Mouse (Mus musculus) liver, embryonic 11.5 days (tissue): Measurements from ENCODE around the gene Jmjd8. TPM values are rescaled to one million over a fixed set of nuclear protein-coding genes. Genes with fewer than 3 reads are reported as not detected.
A peak's percentile ranks its signal among the peaks of the same experiment; 100 is the strongest.

Experiments
- ATAC-seq: fragments of 200-750 bp; cut with Nextera tagmentation; replicated peaks from 2 replicates; pipeline ENCODE4 v1.8.0; 2017; ENCODE audit warnings: moderate number of reproducible peaks, mild to moderate bottlenecking, moderate TSS enrichment, moderate library complexity; ENCODE audit not compliant: low FRiP score
- DNase-seq: peaks from one replicate; pipeline ENCODE4 v3.0.0-alpha.2; 2017; ENCODE audit warnings: low spot score
- H3K27ac ChIP-seq: fragments of 300-500 bp; sonication (generic); 2 replicates; pipeline ENCODE4 v1.5.1; 2014; ENCODE audit warnings: mild to moderate bottlenecking, low read depth, low read length, control low read depth
- H3K27me3 ChIP-seq: fragments of 300-500 bp; sonication (generic); replicated peaks from 2 replicates; pipeline ENCODE4 v1.6.1; 2014; ENCODE audit warnings: low read length, mixed read lengths; ENCODE audit not compliant: control insufficient read depth, insufficient read depth
- H3K36me3 ChIP-seq: fragments of 300-500 bp; sonication (generic); 2 replicates; pipeline ENCODE4 v1.6.1; 2014; ENCODE audit warnings: mild to moderate bottlenecking, low read length, moderate library complexity, mixed read lengths; ENCODE audit not compliant: control insufficient read depth, insufficient read depth
- H3K4me1 ChIP-seq: fragments of 300-500 bp; sonication (generic); replicated peaks from 2 replicates; pipeline ENCODE4 v1.6.1; 2014; ENCODE audit warnings: low read length, mixed read lengths; ENCODE audit not compliant: control insufficient read depth, insufficient read depth
- H3K4me2 ChIP-seq: fragments of 300-500 bp; sonication (generic); 2 replicates; pipeline ENCODE4 v1.6.1; 2014; ENCODE audit warnings: mild to moderate bottlenecking, control low read depth, moderate library complexity
- H3K4me3 ChIP-seq: fragments of 300-500 bp; sonication (generic); 2 replicates; pipeline ENCODE4 v1.5.1; 2014; ENCODE audit warnings: low read depth, low read length, control low read depth
- H3K9ac ChIP-seq: fragments of 300-500 bp; sonication (generic); 2 replicates; pipeline ENCODE4 v1.6.1; 2014; ENCODE audit warnings: low read depth, low read length, control low read depth
- H3K9me3 ChIP-seq: fragments of 300-500 bp; sonication (generic); 2 replicates; pipeline ENCODE4 v1.6.1; 2016; ENCODE audit warnings: low read length, inconsistent platforms, mixed read lengths; ENCODE audit not compliant: control insufficient read depth
- WGBS: fragments of 180-500 bp; shearing (Covaris S2); extraction: QIAGEN DNeasy Blood & Tissue Kit; methylation state at CpG from one replicate; pipeline ENCODE4 v1.1.7; 2014; 5-methylcytosine and 5-hydroxymethylcytosine counted together
- polyA plus RNA-seq: library from polyadenylated mRNA; unstranded; fragments of >200 nt; fragmentation: Nextera tagmentation; extraction: Ambion mirVana; gene quantifications from 2 replicates; pipeline ENCODE4 v1.2.1, GENCODE M21; 2014

The Jmjd8 gene
- polyA plus RNA-seq, 1 experiment from 2014 or later: 36.6 TPM

DNA sequence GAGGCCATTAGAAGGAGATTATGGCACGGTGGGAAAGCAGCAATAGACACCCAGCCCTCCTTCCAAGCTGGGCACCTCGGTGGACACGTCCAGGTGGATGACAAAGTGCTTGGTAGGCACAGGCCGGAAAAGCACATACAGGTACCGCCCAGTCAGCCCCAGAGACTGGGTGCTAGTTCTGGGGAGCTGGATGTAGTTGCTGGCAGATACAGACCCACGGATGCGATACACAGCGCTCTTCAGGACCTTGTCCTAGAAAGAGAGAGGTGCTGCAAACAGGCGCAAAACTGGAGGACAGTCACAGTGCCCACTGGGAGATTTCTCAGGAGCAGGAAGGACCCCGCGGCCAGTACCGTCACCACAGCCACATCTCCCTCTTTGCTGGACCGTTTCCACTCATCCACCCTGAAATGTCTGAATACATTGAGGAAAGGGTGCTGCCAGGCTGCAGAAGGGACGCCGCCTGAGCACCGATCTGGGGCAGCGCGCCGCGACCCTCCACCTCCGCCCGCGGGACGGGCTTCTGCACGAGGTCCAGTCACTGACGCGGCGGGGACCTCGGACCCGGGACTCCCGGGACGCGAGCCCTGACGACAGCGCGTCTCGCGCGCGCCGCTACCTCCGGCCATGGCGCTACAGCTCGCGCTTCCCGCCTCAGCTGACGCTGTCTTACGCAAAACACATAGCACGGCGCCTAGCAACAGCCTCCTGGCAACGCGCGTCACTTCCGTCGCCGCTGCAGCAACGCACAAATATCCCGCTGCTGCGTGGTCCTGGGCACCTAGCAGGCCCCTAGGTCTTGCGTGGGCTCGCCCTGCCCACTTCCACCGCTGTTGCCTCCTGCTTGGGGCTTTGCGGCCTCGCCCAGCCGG lies 32.4 kb downstream of the Jmjd8 start, which contains the start of gene Wdr90:
Wdr90 (minus strand) TSS at position 670 of the 872 bp plus-strand sequence.
- Histone ChIP-seq H3K27me3 (no peaks in the 10 kb centered on the region), H3K27ac (peak within 1 kb of the TSS; percentile 80), H3K9me3 (no peaks in the 10 kb centered on the region), H3K4me3 (peak within 1 kb of the TSS; percentile 65), H3K4me1 (peaks cover 19% of the 10 kb centered on the region), H3K36me3 (peaks cover 9% of the 10 kb centered on the region; the same call in 1 of the 2 replicates), H3K9ac (peak within 1 kb of the TSS; percentile 83), H3K4me2 (peak within 1 kb of the TSS; percentile 91)
- DNase-seq (peak; percentile 86), ATAC-seq (peak; percentile 92)
- WGBS: 5% methylated on average over 65 of the region's 65 CpGs

- peak overlapping the region; percentile 83 for H3K9ac ChIP-seq
- no peaks in the 10 kb centered on the region for H3K9me3 ChIP-seq
- H3K27ac ChIP-seq: peak overlapping the region; percentile 80
- peak; percentile 21 for ATAC-seq
- H3K36me3 ChIP-seq: peaks cover 9% of the 10 kb centered on the region; the same call in 1 of the 2 replicates
- DNase-seq: no peak
- H3K27me3 ChIP-seq: no peaks in the 10 kb centered on the region
- H3K4me2 ChIP-seq: peak overlapping the region; percentile 91
- peaks cover 19% of the 10 kb centered on the region for H3K4me1 ChIP-seq
- H3K4me3 ChIP-seq: peak overlapping the region; percentile 65
- 15% methylated on average over 6 of the region's 6 CpGs for WGBS
Observed at GRCm38 (mm10) chr17:25861704-25862612, 33.3 kb downstream of the Jmjd8 start.

DNA sequence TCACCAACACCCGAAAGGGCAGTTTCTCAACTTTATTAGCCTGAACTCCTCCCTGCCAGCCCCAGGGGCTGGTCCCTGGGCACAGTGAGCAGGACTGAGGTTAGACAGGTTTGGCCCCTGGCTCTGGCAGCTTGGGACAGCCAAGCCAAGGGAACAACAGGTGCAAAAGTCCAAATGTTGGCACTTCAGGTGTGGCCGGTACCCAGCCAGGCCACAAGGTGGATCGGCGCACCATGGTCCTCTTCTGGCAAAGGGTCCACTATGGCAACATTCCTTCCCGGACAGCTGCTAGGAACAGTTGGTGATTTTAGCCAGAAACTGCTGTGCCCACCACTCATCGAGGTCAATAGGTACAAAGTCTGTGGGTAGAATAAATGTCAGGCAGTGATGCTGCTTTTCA lies 35.0 kb downstream of the Jmjd8 start:
- H3K9me3 ChIP-seq: no peaks in the 10 kb centered on the region
- H3K36me3 ChIP-seq: peaks cover 9% of the 10 kb centered on the region; the same call in 1 of the 2 replicates
- DNase-seq: no peak
- peaks cover 27% of the 10 kb centered on the region for H3K4me1 ChIP-seq
- no peak overlapping the region for H3K4me2 ChIP-seq
- no peaks in the 10 kb centered on the region for H3K27me3 ChIP-seq
- 90% methylated on average over 6 of the region's 6 CpGs for WGBS
- H3K9ac ChIP-seq: no peak overlapping the region
- no peak overlapping the region for H3K27ac ChIP-seq
- no peak overlapping the region for H3K4me3 ChIP-seq
- ATAC-seq: no peak

DNA sequence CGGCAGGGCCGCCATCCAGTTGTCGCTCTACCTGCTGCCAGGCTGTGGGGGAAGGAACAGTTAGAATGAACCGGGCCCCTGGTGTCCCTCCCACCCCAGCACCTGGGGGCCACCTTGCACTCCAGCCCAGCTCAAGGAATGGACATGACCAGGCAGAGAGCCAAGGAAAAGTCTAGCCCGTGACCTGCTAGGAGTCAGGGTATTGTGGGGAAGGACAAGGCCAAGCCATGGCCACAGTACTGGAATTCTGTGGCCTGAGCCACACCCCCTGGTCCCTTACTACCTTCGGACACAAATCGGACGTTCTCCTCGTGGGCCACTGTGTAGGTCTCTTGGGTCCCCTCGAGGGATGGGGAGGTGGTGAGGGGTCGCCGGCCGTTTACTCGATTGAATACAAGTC lies 35.6 kb downstream of the Jmjd8 start:
- Histone ChIP-seq H3K4me1 (peaks cover 32% of the 10 kb centered on the region), H3K27ac (no peak overlapping the region)
- 92% methylated on average over 14 of the region's 14 CpGs for WGBS

GRCm38 (mm10) chr17:25865288-25865687 lies 36.6 kb downstream of the Jmjd8 start:
- Histone ChIP-seq H3K27me3 (no peaks in the 10 kb centered on the region), H3K4me1 (peaks cover 30% of the 10 kb centered on the region), H3K9ac (no peak overlapping the region), H3K36me3 (peaks cover 9% of the 10 kb centered on the region; the same call in 1 of the 2 replicates), H3K4me3 (no peak overlapping the region; the same call in 1 of the 2 replicates), H3K9me3 (no peaks in the 10 kb centered on the region), H3K4me2 (no peak overlapping the region), H3K27ac (no peak overlapping the region)
- ATAC-seq (no peak), DNase-seq (no peak)
- 90% methylated on average over 11 of the region's 11 CpGs for WGBS

More for the DNA sequence above, 35.6 kb downstream of the Jmjd8 start:
- H3K27me3 ChIP-seq: no peaks in the 10 kb centered on the region
- no peak overlapping the region for H3K9ac ChIP-seq
- H3K4me2 ChIP-seq: no peak overlapping the region
- H3K4me3 ChIP-seq: no peak overlapping the region
- DNase-seq (no peak), ATAC-seq (no peak)
- peaks cover 9% of the 10 kb centered on the region; the same call in 1 of the 2 replicates for H3K36me3 ChIP-seq
- no peaks in the 10 kb centered on the region for H3K9me3 ChIP-seq

DNA sequence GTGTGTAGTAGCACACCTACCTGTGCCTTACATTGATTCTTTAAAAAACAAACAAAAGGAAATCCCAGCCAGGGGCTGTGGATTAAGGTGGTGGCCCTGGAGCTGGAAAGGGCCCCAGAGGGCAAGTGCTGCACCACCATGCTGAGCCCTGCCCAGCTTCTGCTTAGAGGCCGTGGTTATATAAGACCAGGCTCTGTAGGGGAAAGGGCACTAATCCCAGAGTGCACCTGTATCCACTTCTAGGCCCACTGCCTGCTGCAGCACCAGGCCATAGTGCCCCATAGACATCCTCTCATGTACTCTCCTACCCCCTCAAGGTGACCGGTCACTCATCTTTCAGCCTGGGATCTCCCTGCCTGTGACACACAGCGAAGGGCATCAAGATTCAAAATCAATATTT lies 37.5 kb downstream of the Jmjd8 start:
- Histone ChIP-seq H3K4me1 (peaks cover 24% of the 10 kb centered on the region), H3K4me3 (no peak overlapping the region; the same call in 1 of the 2 replicates), H3K9me3 (no peaks in the 10 kb centered on the region), H3K9ac (no peak overlapping the region), H3K27ac (no peak overlapping the region), H3K4me2 (peak overlapping the region; percentile 9; the same call in 1 of the 2 replicates), H3K27me3 (no peaks in the 10 kb centered on the region), H3K36me3 (peaks cover 9% of the 10 kb centered on the region; the same call in 1 of the 2 replicates)
- WGBS: 95% methylated on average over 3 of the region's 3 CpGs
- DNase-seq (no peak), ATAC-seq (no peak)

GRCm38 (mm10) chr17:25867509-25867835 lies 38.8 kb downstream of the Jmjd8 start:
- Histone ChIP-seq H3K9ac (peak overlapping the region; percentile 82), H3K4me2 (peak overlapping the region; percentile 93), H3K27me3 (no peaks in the 10 kb centered on the region), H3K4me3 (peak overlapping the region; percentile 86), H3K27ac (peak overlapping the region; percentile 70), H3K36me3 (peaks cover 9% of the 10 kb centered on the region; the same call in 1 of the 2 replicates), H3K9me3 (no peaks in the 10 kb centered on the region), H3K4me1 (peaks cover 15% of the 10 kb centered on the region)
- 10% methylated on average over 7 of the region's 7 CpGs for WGBS
- DNase-seq (no peak), ATAC-seq (peak; percentile 64)

DNA sequence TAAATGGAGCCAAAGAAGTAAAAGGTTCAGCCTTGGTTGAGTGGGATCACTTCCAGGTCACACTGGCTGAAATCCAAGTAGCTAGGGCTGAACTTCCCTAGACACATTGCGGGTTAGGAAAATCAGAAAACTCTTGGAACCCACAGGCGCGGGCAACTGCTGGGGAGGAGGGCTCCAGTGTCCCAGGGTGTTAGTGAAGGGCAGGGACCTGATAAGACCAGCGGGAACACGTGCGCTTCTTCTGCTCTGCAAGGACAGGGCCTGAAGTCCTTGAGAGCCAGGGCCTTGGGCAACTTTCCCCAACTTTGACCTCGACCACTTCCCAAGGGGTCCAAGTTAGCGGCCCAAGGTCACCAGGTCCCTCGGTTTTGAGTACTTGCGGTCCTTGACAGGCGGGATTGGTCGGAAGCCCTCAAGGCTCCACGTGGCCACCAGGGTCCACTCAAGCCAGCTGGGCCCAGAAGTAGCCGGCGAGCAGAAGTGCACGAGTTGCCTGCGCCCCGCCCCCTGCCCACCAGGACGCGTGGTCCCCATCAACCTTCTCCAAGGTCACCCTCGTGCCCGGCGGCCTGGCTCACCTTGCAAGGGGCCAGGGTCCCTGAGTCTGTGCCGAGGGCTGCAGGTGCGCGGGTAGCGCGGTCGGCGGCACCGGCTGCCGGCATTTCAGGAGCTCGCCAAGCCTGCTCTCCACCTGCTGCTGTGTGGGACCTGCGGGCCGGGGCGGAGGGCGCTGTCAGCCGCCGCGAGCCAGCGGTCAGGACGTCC lies 39.4 kb downstream of the Jmjd8 start:
- Histone ChIP-seq H3K9ac (peak overlapping the region; percentile 82), H3K27me3 (no peaks in the 10 kb centered on the region), H3K4me1 (peaks cover 14% of the 10 kb centered on the region), H3K4me3 (peak overlapping the region; percentile 86), H3K27ac (peak overlapping the region; percentile 70), H3K4me2 (peak overlapping the region; percentile 93), H3K36me3 (peaks cover 8% of the 10 kb centered on the region; the same call in 1 of the 2 replicates), H3K9me3 (no peaks in the 10 kb centered on the region)
- DNase-seq (peak; percentile 73), ATAC-seq (peak; percentile 68)
- under 1% methylated on average over 42 of the region's 42 CpGs for WGBS
